Mouse (Mus musculus) MEL (cell line): ENCODE measurements at regions not wholly inside any gene's neighbourhood (a gene's known extent, or its start where the extent isn't known, plus 50 kb on each side); places are given as distances from the start of the nearest gene placed in this dataset.

Experiments
- DNase-seq: peaks from one replicate; pipeline ENCODE4 v3.0.0; 2011; ENCODE audit warnings: low read depth, low spot score
- H3K27ac ChIP-seq: 2 replicates; pipeline ENCODE4 v1.5.1; 2012; ENCODE audit warnings: low read depth, mild to moderate bottlenecking, control low read depth, low read length, moderate library complexity; ENCODE audit not compliant: control insufficient read depth
- H3K27me3 ChIP-seq, 2 experiments: fragments of 150-350 bp in 1 of 2; sonication (generic) in 1 of 2; 2 replicates each; pipeline ENCODE4 v1.6.1; 2012; ENCODE audit warnings: low read length in 2 of 2, mild to moderate bottlenecking in 2 of 2, improper control_type of control experiment in 1 of 2, moderate library complexity in 1 of 2; ENCODE audit not compliant: insufficient read depth in 2 of 2, control insufficient read depth in 1 of 2
- H3K36me3 ChIP-seq, 2 experiments: 2 replicates each; pipeline ENCODE4 v1.6.1; 2012 to 2014; ENCODE audit warnings: low read length in 2 of 2, improper control_type of control experiment in 1 of 2, inconsistent platforms in 1 of 2, mild to moderate bottlenecking in 1 of 2; ENCODE audit not compliant: insufficient read depth in 2 of 2, control insufficient read depth in 1 of 2
- H3K4me1 ChIP-seq, 2 experiments: fragments of 150-350 bp in 1 of 2; sonication (generic) in 1 of 2; 2 replicates each; pipeline ENCODE4 v1.6.1; 2012; ENCODE audit warnings: low read length in 2 of 2, improper control_type of control experiment in 1 of 2, mild to moderate bottlenecking in 1 of 2; ENCODE audit not compliant: insufficient read depth in 2 of 2, control insufficient read depth in 1 of 2
- H3K4me3 ChIP-seq, 2 experiments: fragments of 150-350 bp in 1 of 2; sonication (generic) in 1 of 2; 2 replicates each; pipeline ENCODE4 v1.5.1; 2012; ENCODE audit warnings: low read depth in 2 of 2, low read length in 2 of 2, mild to moderate bottlenecking in 2 of 2, moderate library complexity in 2 of 2, control low read depth in 1 of 2, improper control_type of control experiment in 1 of 2; ENCODE audit not compliant: control insufficient read depth in 1 of 2, insufficient read depth in 1 of 2
- H3K79me2 ChIP-seq: 2 replicates; pipeline ENCODE4 v1.6.1; 2012; ENCODE audit warnings: mild to moderate bottlenecking, low read length, moderate library complexity; ENCODE audit not compliant: control insufficient read depth, poor library complexity, insufficient read depth
- H3K9ac ChIP-seq: 2 replicates; pipeline ENCODE4 v1.6.1; 2012; ENCODE audit warnings: low read depth, mild to moderate bottlenecking, control low read depth, low read length, moderate library complexity; ENCODE audit not compliant: control insufficient read depth, poor library complexity, severe bottlenecking
- H3K9me3 ChIP-seq: fragments of 150-350 bp; sonication (generic); replicated peaks from 2 replicates; pipeline ENCODE4 v1.6.1; 2012; ENCODE audit warnings: mild to moderate bottlenecking, low read length, improper control_type of control experiment, moderate library complexity; ENCODE audit not compliant: insufficient read depth
- CHD2 ChIP-seq: IDR thresholded peaks from 2 replicates; pipeline ENCODE4 v1.6.1; 2011; ENCODE audit warnings: low read length, improper control_type of control experiment
- GABPA ChIP-seq: IDR thresholded peaks from 2 replicates; pipeline ENCODE4 v1.6.1; 2012; ENCODE audit warnings: low read depth, mild to moderate bottlenecking, inconsistent platforms, low read length, improper control_type of control experiment, moderate library complexity
- GATA1 ChIP-seq: IDR thresholded peaks from 2 replicates; pipeline ENCODE4 v1.6.1; 2011; ENCODE audit warnings: low read depth, low read length, improper control_type of control experiment
- HCFC1 ChIP-seq: IDR thresholded peaks from 2 replicates; pipeline ENCODE4 v1.6.1; 2012; ENCODE audit warnings: low read depth, mild to moderate bottlenecking, inconsistent platforms, low read length, improper control_type of control experiment, moderate library complexity
- KAT2A ChIP-seq: conservative IDR thresholded peaks from 2 replicates; pipeline ENCODE4 v1.6.1; 2012; ENCODE audit warnings: low read depth, low read length, improper control_type of control experiment, inconsistent platforms
- MAFK ChIP-seq: IDR thresholded peaks from 2 replicates; pipeline ENCODE4 v1.6.1; 2011; ENCODE audit warnings: low read depth, mild to moderate bottlenecking, low read length, improper control_type of control experiment, borderline replicate concordance
- MAZ ChIP-seq: IDR thresholded peaks from 2 replicates; pipeline ENCODE4 v1.6.1; 2012; ENCODE audit warnings: low read depth, mild to moderate bottlenecking, inconsistent platforms, low read length, improper control_type of control experiment
- MYB ChIP-seq: IDR thresholded peaks from 2 replicates; pipeline ENCODE4 v1.6.1; 2011; ENCODE audit warnings: mild to moderate bottlenecking, low read depth, low read length, improper control_type of control experiment
- POLR2A ChIP-seq, 2 experiments: IDR thresholded peaks; 2 replicates each; pipeline ENCODE4 v1.6.1; 2011 to 2012; ENCODE audit warnings: low read length in 2 of 2, mild to moderate bottlenecking in 2 of 2, control low read depth in 1 of 2, improper control_type of control experiment in 1 of 2, low read depth in 1 of 2, moderate library complexity in 1 of 2; ENCODE audit not compliant: control insufficient read depth in 1 of 2, insufficient read depth in 1 of 2, poor library complexity in 1 of 2
- POLR2AphosphoS2 ChIP-seq: IDR thresholded peaks from 2 replicates; pipeline ENCODE4 v1.6.1; 2011; ENCODE audit warnings: low read length, improper control_type of control experiment
- POLR2AphosphoS5 ChIP-seq: IDR thresholded peaks from 2 replicates; pipeline ENCODE4 v1.6.1; 2012; ENCODE audit warnings: low read depth, borderline replicate concordance, mild to moderate bottlenecking, inconsistent platforms, low read length, moderate library complexity, mixed read lengths
- RAD21 ChIP-seq: IDR thresholded peaks from 2 replicates; pipeline ENCODE4 v1.6.1; 2011; ENCODE audit warnings: mild to moderate bottlenecking, low read depth, low read length, improper control_type of control experiment
- RCOR1 ChIP-seq: IDR thresholded peaks from 2 replicates; pipeline ENCODE4 v1.6.1; 2012; ENCODE audit warnings: low read depth, mild to moderate bottlenecking, inconsistent platforms, low read length, improper control_type of control experiment
- SMC3 ChIP-seq: IDR thresholded peaks from 2 replicates; pipeline ENCODE4 v1.6.1; 2011; ENCODE audit warnings: low read depth, low read length, improper control_type of control experiment
- TAL1 ChIP-seq: IDR thresholded peaks from 2 replicates; pipeline ENCODE4 v1.6.1; 2012; ENCODE audit warnings: mild to moderate bottlenecking, inconsistent platforms, low read length, moderate library complexity, mixed read lengths
- TCF12 ChIP-seq: IDR thresholded peaks from 2 replicates; pipeline ENCODE4 v1.6.1; 2014; ENCODE audit warnings: low read depth, mild to moderate bottlenecking, inconsistent platforms, low read length, improper control_type of control experiment, moderate library complexity
- UBTF ChIP-seq: IDR thresholded peaks from 2 replicates; pipeline ENCODE4 v1.6.1; 2012; ENCODE audit warnings: low read depth, mild to moderate bottlenecking, inconsistent platforms, low read length, improper control_type of control experiment, moderate library complexity, borderline replicate concordance; ENCODE audit not compliant: insufficient read depth
- USF1 ChIP-seq: IDR thresholded peaks from 2 replicates; pipeline ENCODE4 v1.6.1; 2014; ENCODE audit warnings: low read depth, mild to moderate bottlenecking, inconsistent platforms, low read length, improper control_type of control experiment, moderate library complexity
- ZMIZ1 ChIP-seq: IDR thresholded peaks from 2 replicates; pipeline ENCODE4 v1.6.1; 2012; ENCODE audit warnings: low read depth, mild to moderate bottlenecking, inconsistent platforms, low read length, improper control_type of control experiment, moderate library complexity
- ZNF384 ChIP-seq: IDR thresholded peaks from 2 replicates; pipeline ENCODE4 v1.6.1; 2012; ENCODE audit warnings: low read depth, mild to moderate bottlenecking, inconsistent platforms, low read length, improper control_type of control experiment

GRCm38 (mm10) chr8:49555724-49556457 lies 712.1 kb upstream of the Tenm3 start:
- no peak for DNase-seq
- Histone ChIP-seq H3K79me2 (no peaks in the 10 kb centered on the region), H3K36me3 (no peaks in the 10 kb centered on the region)
- TF ChIP-seq MAZ (no peak), ZNF384 (no peak)
- TF ChIP-seq, all 39 proteins: peak for 0
- Histone ChIP-seq H3K9ac (no peak overlapping the region), H3K27ac (no peak overlapping the region), H3K4me3 (no peak overlapping the region), H3K9me3 (no peaks in the 10 kb centered on the region), H3K4me1 (no peaks in the 10 kb centered on the region), H3K27me3 (no peaks in the 10 kb centered on the region)

GRCm38 (mm10) chr8:49553175-49553574 lies 709.4 kb upstream of the Tenm3 start:
- TF ChIP-seq SMC3, result no peak
- TF ChIP-seq MAFK, result no peak
- TF ChIP-seq POLR2AphosphoS2, result no peak
- no peak for TF ChIP-seq HCFC1
- TF ChIP-seq RCOR1, result no peak
- no peak for TF ChIP-seq UBTF
- TF ChIP-seq MAZ, result no peak
- no peak for TF ChIP-seq TAL1
- no peak for TF ChIP-seq POLR2AphosphoS5
- Histone ChIP-seq H3K27ac (no peak overlapping the region), H3K27me3 (no peaks in the 10 kb centered on the region), H3K4me3 (no peak overlapping the region), H3K36me3 (no peaks in the 10 kb centered on the region), H3K79me2 (no peaks in the 10 kb centered on the region), H3K4me1 (no peaks in the 10 kb centered on the region), H3K9me3 (no peaks in the 10 kb centered on the region), H3K9ac (no peak overlapping the region)
- no peak for DNase-seq

- TF ChIP-seq UBTF (no peak), TAL1 (no peak), CHD2 (no peak), USF1 (no peak), RAD21 (no peak), MYB (no peak), TCF12 (no peak), GABPA (no peak), POLR2AphosphoS5 (no peak), GATA1 (no peak), MAFK (no peak), ZNF384 (no peak), ZMIZ1 (no peak), POLR2A (IDR thresholded peaks at IDR 0.05; ENCODE audit: control insufficient read depth in 1 of 2, insufficient read depth in 1 of 2, low read depth in 1 of 2, low read length in 2 of 2, poor library complexity in 1 of 2) (no peak), KAT2A (no peak), HCFC1 (no peak)
- no peak for DNase-seq
- Histone ChIP-seq H3K9me3 (no peaks in the 10 kb centered on the region), H3K4me3 (no peak overlapping the region), H3K9ac (no peak overlapping the region), H3K27me3 (no peaks in the 10 kb centered on the region), H3K79me2 (no peaks in the 10 kb centered on the region), H3K4me1 (no peaks in the 10 kb centered on the region), H3K36me3 (no peaks in the 10 kb centered on the region), H3K27ac (no peak overlapping the region)
Measured at GRCm38 (mm10) chr8:49543321-49543720, 699.6 kb upstream of the Tenm3 start.
